Mouse (Mus musculus) embryonic facial prominence, embryonic 12.5 days (tissue): ENCODE data around the gene Tmem45b. TPM values are rescaled to one million over a fixed set of nuclear protein-coding genes. Genes with fewer than 3 reads are reported as not detected.
"Not testable (repeated sequence)": the region's sequence is repeated elsewhere in the genome, so short reads cannot be mapped to it uniquely, and the experiment has no call there.

Experiments
- ATAC-seq: fragments of 200-750 bp; cut with Nextera tagmentation; 2 replicates; pipeline ENCODE4 v1.8.0; 2017; ENCODE audit not compliant: insufficient number of reproducible peaks, insufficient read depth, low FRiP score, low TSS enrichment
- H3K27ac ChIP-seq: fragments of 300-500 bp; sonication (generic); 2 replicates; pipeline ENCODE4 v1.5.1; 2016; ENCODE audit warnings: mild to moderate bottlenecking
- H3K27me3 ChIP-seq: fragments of 300-500 bp; sonication (generic); 2 replicates; pipeline ENCODE4 v1.6.1; 2016; ENCODE audit warnings: mild to moderate bottlenecking, moderate library complexity
- H3K36me3 ChIP-seq: fragments of 300-500 bp; sonication (generic); 2 replicates; pipeline ENCODE4 v1.6.1; 2016; ENCODE audit warnings: mild to moderate bottlenecking
- H3K4me1 ChIP-seq: fragments of 300-500 bp; sonication (generic); 2 replicates; pipeline ENCODE4 v1.6.1; 2016
- H3K4me2 ChIP-seq: fragments of 300-500 bp; sonication (generic); replicated peaks from 2 replicates; pipeline ENCODE4 v1.6.1; 2016; ENCODE audit warnings: mild to moderate bottlenecking, moderate library complexity
- H3K4me3 ChIP-seq: fragments of 300-500 bp; sonication (generic); 2 replicates; pipeline ENCODE4 v1.5.1; 2016; ENCODE audit warnings: mild to moderate bottlenecking
- H3K9ac ChIP-seq: fragments of 300-500 bp; sonication (generic); 2 replicates; pipeline ENCODE4 v1.6.1; 2016; ENCODE audit warnings: mild to moderate bottlenecking, moderate library complexity
- H3K9me3 ChIP-seq: fragments of 300-500 bp; sonication (generic); 2 replicates; pipeline ENCODE4 v1.6.1; 2016; ENCODE audit warnings: mild to moderate bottlenecking, moderate library complexity
- WGBS: fragments of 180-500 bp; shearing (Covaris S2); methylation state at CpG from one replicate; pipeline ENCODE4 v1.1.7; 2016; 5-methylcytosine and 5-hydroxymethylcytosine counted together
- polyA plus RNA-seq: library from polyadenylated mRNA; unstranded; fragments of >200 nt; fragmentation: Nextera tagmentation; extraction: Ambion mirVana; gene quantifications from 2 replicates; pipeline ENCODE4 v1.2.1, GENCODE M21; 2016

Gene Tmem45b
- polyA plus RNA-seq = 0.14 and 0.45 TPM in 2 replicates

DNA sequence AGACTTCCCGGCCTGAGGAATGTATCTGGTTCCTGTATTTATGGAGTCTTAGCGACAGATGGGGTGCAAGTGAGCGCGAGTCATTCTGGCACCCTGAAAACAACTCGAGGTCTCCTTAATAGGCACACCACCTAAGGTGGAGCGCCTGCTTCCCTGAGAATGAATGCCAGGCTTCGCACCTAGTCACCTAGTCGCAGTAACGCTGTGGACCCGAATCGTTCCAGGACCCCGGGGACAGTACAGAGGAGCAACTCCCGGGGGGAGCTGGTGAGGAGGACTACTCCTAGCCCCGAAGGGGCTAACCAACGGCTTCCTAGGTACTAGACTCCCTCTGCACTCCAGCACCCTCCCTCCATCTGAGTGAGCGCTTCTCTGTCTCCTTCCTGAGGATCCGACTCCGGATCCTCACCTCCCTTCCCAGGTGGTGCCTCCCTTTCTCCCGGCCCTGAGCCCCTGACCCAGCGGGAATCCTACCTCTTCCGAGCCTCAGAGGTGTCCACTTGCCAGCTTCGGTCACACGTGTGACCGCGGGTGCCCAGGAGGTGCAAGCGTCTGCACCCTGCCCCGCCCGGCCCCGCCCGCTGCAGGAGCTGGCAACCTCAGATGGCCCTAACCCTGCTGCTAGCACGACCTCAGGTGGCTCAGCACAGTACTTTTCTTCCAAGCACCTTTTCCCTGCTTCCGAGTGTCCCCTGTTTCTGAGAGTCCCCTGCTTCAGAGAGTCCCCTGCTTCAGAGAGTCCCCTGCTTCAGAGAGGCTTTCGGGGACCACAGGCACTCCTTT, at the start of gene Tmem45b:
Tmem45b (minus strand) TSS at position 771 of the 783 bp plus-strand sequence.
- no peak for ATAC-seq
- 9% methylated on average over 33 of the region's 33 CpGs for WGBS
- H3K27me3 ChIP-seq = peaks cover 36% of the 10 kb centered on the region
- H3K27ac ChIP-seq = no peak within 1 kb of the TSS
- 0 out of 2 replicates have a peak, but pooled peaks cover 5% of the 10 kb centered on the region for H3K4me1 ChIP-seq
- peak within 1 kb of the TSS; percentile 29 for H3K4me2 ChIP-seq
- peak within 1 kb of the TSS; percentile 14 for H3K4me3 ChIP-seq
- H3K9ac ChIP-seq = no peak within 1 kb of the TSS
- H3K9me3 ChIP-seq = no peaks in the 10 kb centered on the region
- no peaks in the 10 kb centered on the region for H3K36me3 ChIP-seq

DNA sequence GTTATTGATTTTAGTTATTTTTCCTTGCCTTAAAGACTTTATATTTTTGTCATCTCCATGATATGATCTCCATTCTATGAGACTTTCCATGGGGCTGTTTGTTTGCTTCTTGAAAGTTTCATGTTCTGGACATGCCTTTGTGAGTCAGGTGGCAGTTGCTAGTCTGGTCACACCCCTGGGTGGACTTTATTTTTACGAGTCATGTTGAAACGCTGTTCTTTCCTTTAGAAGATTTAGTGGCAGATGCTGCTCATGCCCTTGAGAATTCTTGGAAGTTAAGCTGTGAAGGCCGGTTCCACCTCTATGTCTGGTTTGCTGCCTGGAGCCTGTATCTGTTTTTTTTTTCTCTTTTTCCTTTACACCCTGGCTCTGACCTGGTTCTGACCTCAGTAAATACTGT, 43.9 kb upstream of the Tmem45b start:
- no peak overlapping the region for H3K4me3 ChIP-seq
- no peak overlapping the region for H3K27ac ChIP-seq
- no peak overlapping the region for H3K4me2 ChIP-seq
- 69% methylated on average over 3 of the region's 3 CpGs for WGBS
- no peaks in the 10 kb centered on the region for H3K27me3 ChIP-seq
- H3K9me3 ChIP-seq = no peaks in the 10 kb centered on the region
- ATAC-seq = no peak
- H3K36me3 ChIP-seq = no peaks in the 10 kb centered on the region
- no peak overlapping the region for H3K9ac ChIP-seq
- H3K4me1 ChIP-seq = no peaks in the 10 kb centered on the region

DNA sequence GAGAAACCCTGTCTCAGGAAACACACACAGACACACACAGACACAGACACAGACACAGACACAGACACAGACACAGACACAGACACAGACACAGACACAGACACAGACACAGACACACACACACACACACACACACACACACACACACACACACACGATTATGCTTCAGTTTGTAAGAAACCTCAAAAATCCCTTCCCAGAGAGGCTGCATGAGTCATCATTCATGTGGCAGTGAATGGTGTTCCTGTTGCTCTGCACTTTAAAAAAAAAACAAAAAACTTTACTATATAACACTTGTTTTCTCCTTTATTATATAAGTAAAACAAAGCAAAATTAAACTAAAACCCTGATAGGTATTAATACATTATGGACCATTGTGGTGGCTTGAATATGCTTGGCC, 37.0 kb upstream of the Tmem45b start:
- H3K27me3 ChIP-seq = not testable (repeated sequence)

GRCm38 (mm10) chr9:31463190-31463589, 1.1 kb downstream of the Tmem45b start:
- no peak for ATAC-seq
- Histone ChIP-seq H3K36me3 (no peaks in the 10 kb centered on the region), H3K27ac (no peak overlapping the region), H3K4me2 (no peak overlapping the region), H3K4me1 (0 out of 2 replicates have a peak, but pooled peaks cover 5% of the 10 kb centered on the region), H3K27me3 (peaks cover 36% of the 10 kb centered on the region), H3K9ac (no peak overlapping the region), H3K4me3 (no peak overlapping the region), H3K9me3 (no peaks in the 10 kb centered on the region)
- 49% methylated on average over 9 of the region's 9 CpGs for WGBS

More for the DNA sequence above, 37.0 kb upstream of the Tmem45b start:
- H3K4me1 ChIP-seq, H3K4me2 ChIP-seq, ATAC-seq, H3K27ac ChIP-seq, H3K9ac ChIP-seq, H3K4me3 ChIP-seq, H3K36me3 ChIP-seq, H3K9me3 ChIP-seq: not testable (repeated sequence)
- 82% methylated on average over 1 of the region's 1 CpGs for WGBS

- no peak for ATAC-seq
- Histone ChIP-seq H3K4me1 (0 out of 2 replicates have a peak, but pooled peaks cover 3% of the 10 kb centered on the region), H3K9ac (no peak overlapping the region), H3K36me3 (no peaks in the 10 kb centered on the region), H3K27ac (no peak overlapping the region), H3K4me2 (no peak overlapping the region), H3K9me3 (no peaks in the 10 kb centered on the region), H3K4me3 (no peak overlapping the region), H3K27me3 (no peaks in the 10 kb centered on the region)
- WGBS = 45% methylated on average over 1 of the region's 1 CpGs
Observed at GRCm38 (mm10) chr9:31454356-31454755, 9.9 kb downstream of the Tmem45b start.

DNA sequence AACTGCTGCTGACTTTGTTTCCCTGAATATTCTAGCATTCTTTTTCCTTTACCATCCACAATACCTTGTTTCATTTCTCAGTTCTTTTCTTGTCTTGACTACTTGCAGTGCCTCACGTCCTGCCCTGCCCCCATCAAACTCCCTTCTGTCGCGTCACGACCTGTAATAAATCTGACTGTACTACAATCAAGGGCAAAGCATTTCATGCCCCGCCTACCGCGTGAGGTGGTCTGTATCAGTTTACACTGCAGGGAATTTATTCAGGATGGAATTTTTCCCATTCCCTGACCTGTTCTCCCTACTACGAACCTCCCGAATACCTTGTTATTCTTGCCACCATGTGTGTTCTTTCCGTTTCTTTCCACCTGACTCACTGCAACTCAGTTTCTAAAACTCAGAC, 12.1 kb downstream of the Tmem45b start:
- H3K9me3 ChIP-seq = no peaks in the 10 kb centered on the region
- H3K9ac ChIP-seq = no peak overlapping the region
- 46% methylated on average over 10 of the region's 10 CpGs for WGBS
- ATAC-seq = no peak
- H3K4me2 ChIP-seq = no peak overlapping the region
- no peak overlapping the region for H3K4me3 ChIP-seq
- 0 out of 2 replicates have a peak, but pooled peaks cover 3% of the 10 kb centered on the region for H3K4me1 ChIP-seq
- H3K27me3 ChIP-seq = no peaks in the 10 kb centered on the region
- no peaks in the 10 kb centered on the region for H3K36me3 ChIP-seq
- H3K27ac ChIP-seq = no peak overlapping the region

- Histone ChIP-seq H3K9me3 (no peaks in the 10 kb centered on the region), H3K27ac (no peak overlapping the region), H3K4me1 (0 out of 2 replicates have a peak, but pooled peaks cover 3% of the 10 kb centered on the region), H3K4me3 (no peak overlapping the region), H3K4me2 (no peak overlapping the region), H3K36me3 (no peaks in the 10 kb centered on the region), H3K9ac (no peak overlapping the region), H3K27me3 (no peaks in the 10 kb centered on the region)
- WGBS = 80% methylated on average over 7 of the region's 7 CpGs
- no peak for ATAC-seq
Observed at GRCm38 (mm10) chr9:31449145-31449772, 15.0 kb downstream of the Tmem45b start.

DNA sequence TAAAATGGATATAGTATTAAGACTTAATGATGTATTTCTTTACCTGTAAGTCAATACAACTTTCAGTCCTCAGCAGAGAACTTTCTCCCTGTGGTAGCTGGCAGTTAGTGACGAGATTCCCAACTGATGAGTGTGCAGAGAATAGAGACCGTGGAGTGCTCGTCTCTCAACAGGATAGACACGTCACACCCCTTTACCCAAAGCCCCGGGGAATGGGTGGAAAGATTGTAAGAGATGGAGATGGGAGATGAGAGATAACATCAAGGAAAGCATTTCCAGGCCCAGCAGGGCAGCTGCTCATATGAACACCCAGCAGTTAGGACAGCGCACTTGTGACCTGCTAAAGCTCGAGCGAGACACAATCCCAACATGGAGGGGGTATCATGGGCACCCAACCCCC, 20.0 kb downstream of the Tmem45b start:
- H3K9ac ChIP-seq = no peak overlapping the region
- no peaks in the 10 kb centered on the region for H3K4me1 ChIP-seq
- no peak overlapping the region for H3K4me2 ChIP-seq
- ATAC-seq = no peak
- no peak overlapping the region for H3K27ac ChIP-seq
- no peaks in the 10 kb centered on the region for H3K36me3 ChIP-seq
- 65% methylated on average over 8 of the region's 8 CpGs for WGBS
- H3K9me3 ChIP-seq = no peaks in the 10 kb centered on the region
- no peak overlapping the region for H3K4me3 ChIP-seq
- no peaks in the 10 kb centered on the region for H3K27me3 ChIP-seq

DNA sequence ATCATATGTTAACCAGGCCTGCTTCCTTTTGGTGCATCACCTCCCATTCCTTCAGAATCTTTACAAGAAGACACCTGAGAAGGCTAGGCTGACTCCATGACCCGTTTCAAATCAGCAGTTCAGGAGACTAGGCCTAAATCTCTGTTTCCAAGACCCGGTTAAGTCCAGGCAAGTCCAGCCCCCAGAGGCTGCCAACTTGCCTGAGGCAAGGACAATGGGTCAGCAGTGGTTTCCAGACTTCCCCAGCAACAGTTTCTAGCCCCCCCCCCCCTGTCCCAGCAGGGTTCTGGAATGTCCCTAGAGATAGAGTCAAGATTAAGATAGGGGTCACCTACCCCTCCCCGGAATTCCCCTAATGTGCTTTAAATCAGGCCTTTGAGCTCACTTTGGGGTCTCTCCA, 22.8 kb downstream of the Tmem45b start:
- H3K9ac ChIP-seq = no peak overlapping the region
- H3K4me1 ChIP-seq = no peaks in the 10 kb centered on the region
- H3K4me2 ChIP-seq = no peak overlapping the region
- H3K9me3 ChIP-seq = no peaks in the 10 kb centered on the region
- no peaks in the 10 kb centered on the region for H3K36me3 ChIP-seq
- ATAC-seq = no peak
- no peak overlapping the region for H3K4me3 ChIP-seq
- no peaks in the 10 kb centered on the region for H3K27me3 ChIP-seq
- 77% methylated on average over 3 of the region's 3 CpGs for WGBS
- no peak overlapping the region for H3K27ac ChIP-seq

- Histone ChIP-seq H3K4me3 (no peak overlapping the region), H3K27ac (no peak overlapping the region), H3K27me3 (no peaks in the 10 kb centered on the region), H3K36me3 (no peaks in the 10 kb centered on the region), H3K9ac (no peak overlapping the region), H3K4me1 (no peaks in the 10 kb centered on the region), H3K9me3 (no peaks in the 10 kb centered on the region), H3K4me2 (no peak overlapping the region)
- ATAC-seq = no peak
- 79% methylated on average over 5 of the region's 5 CpGs for WGBS
Observed at GRCm38 (mm10) chr9:31440366-31440765, 23.9 kb downstream of the Tmem45b start.

DNA sequence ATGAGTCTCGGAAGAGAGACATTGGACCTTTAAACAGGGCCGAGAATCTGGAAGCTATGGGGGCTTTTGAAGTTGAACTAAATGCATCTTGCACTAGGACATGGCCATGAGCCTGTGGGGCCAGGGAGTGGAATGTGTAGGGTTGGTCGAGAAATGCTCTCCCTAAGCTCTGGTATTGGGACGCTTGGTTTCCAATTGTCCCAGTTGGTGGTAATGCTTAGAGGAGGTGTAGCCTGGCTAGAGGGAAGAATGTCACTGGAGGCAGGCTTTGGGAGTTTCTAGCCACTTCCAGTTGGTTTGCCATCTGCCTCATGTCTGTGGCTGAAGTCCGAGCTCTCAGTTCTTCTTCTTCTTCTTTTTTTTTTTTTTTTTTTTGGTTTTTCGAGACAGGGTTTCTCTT, 24.9 kb downstream of the Tmem45b start:
- Histone ChIP-seq H3K4me1 (no peaks in the 10 kb centered on the region), H3K27ac (no peak overlapping the region), H3K36me3 (no peaks in the 10 kb centered on the region), H3K27me3 (no peaks in the 10 kb centered on the region), H3K4me2 (no peak overlapping the region), H3K9ac (no peak overlapping the region), H3K9me3 (no peaks in the 10 kb centered on the region), H3K4me3 (no peak overlapping the region)
- 85% methylated on average over 6 of the region's 6 CpGs for WGBS
- ATAC-seq = no peak

GRCm38 (mm10) chr9:31438834-31439233, 25.4 kb downstream of the Tmem45b start:
- no peak overlapping the region for H3K9ac ChIP-seq
- no peak overlapping the region for H3K4me3 ChIP-seq
- no peak overlapping the region for H3K27ac ChIP-seq
- H3K36me3 ChIP-seq = no peaks in the 10 kb centered on the region
- no peaks in the 10 kb centered on the region for H3K4me1 ChIP-seq
- H3K4me2 ChIP-seq = no peak overlapping the region
- 69% methylated on average over 5 of the region's 5 CpGs for WGBS
- H3K27me3 ChIP-seq = no peaks in the 10 kb centered on the region
- H3K9me3 ChIP-seq = no peaks in the 10 kb centered on the region
- ATAC-seq = no peak
